Mouse (Mus musculus) A20 (cell line): Measurements from ENCODE around the gene Amz2.

Experiments
- DNase-seq: peaks from one replicate; pipeline ENCODE4 v3.0.0-alpha.2; 2011; ENCODE audit warnings: low read depth, low spot score

The Amz2 gene

GRCm38 (mm10) chr11:109494890-109495770, 69.4 kb downstream of the Amz2 start:
- DNase-seq: peak; percentile 91

- peak; percentile 77 for DNase-seq
Observed at GRCm38 (mm10) chr11:109495771-109496474, 70.2 kb downstream of the Amz2 start.

- no peak for DNase-seq
Observed at GRCm38 (mm10) chr11:109496475-109496993, 70.8 kb downstream of the Amz2 start.

- peak; percentile 63 for DNase-seq
Observed at GRCm38 (mm10) chr11:109496996-109497714, 71.4 kb downstream of the Amz2 start.

GRCm38 (mm10) chr11:109497990-109498389, 72.2 kb downstream of the Amz2 start:
- no peak for DNase-seq

GRCm38 (mm10) chr11:109500206-109500605, 74.5 kb downstream of the Amz2 start:
- DNase-seq: no peak
